Mouse (Mus musculus): ENCODE results near the gene Rpusd3.

DNA sequence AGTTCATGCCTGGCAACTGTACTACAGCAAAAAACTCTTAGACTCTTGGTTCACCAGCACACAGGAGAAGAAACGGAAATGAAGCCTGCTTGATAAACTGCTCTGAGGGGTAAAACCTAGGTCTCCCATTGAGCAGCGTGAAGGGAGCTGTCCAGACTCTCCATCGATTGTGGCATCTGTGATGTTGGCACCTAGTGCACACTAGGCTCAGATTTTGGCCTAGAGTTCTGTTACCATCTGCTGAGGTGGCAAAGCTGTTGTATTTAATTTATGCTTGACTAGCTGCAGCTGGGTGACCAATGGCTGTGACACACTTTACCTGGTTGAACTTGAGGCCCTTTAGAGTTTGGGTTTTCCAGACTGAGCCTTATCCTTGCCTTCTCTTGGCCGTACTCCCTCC, 28.5 kb upstream of the Rpusd3 start:
- TF ChIP-seq CTCF (IDR thresholded peaks at IDR 0.05; ENCODE audit: low read depth, low read length) (no peak), POLR2A (IDR thresholded peaks at IDR 0.05; ENCODE audit: extremely low read depth, insufficient read depth, low read length) (no peak)

Data from liver, adult 2 months (tissue).